Mouse (Mus musculus) limb, embryonic 12.5 days (tissue): ENCODE data around the gene Bicc1. TPM values are rescaled to one million over a fixed set of nuclear protein-coding genes. Genes with fewer than 3 reads are reported as not detected.
"Not testable (repeated sequence)": the region's sequence is repeated elsewhere in the genome, so short reads cannot be mapped to it uniquely, and the experiment has no call there.

ENCODE experiments used
- ATAC-seq: fragments of 200-750 bp; cut with Nextera tagmentation; 2 replicates; pipeline ENCODE4 v1.8.0; 2017; ENCODE audit warnings: low read depth, moderate TSS enrichment; ENCODE audit not compliant: insufficient number of reproducible peaks, insufficient read depth, low FRiP score, low TSS enrichment
- H3K27ac ChIP-seq: fragments of 300-500 bp; sonication (generic); 2 replicates; pipeline ENCODE4 v1.5.1; 2016; ENCODE audit warnings: mild to moderate bottlenecking, moderate library complexity
- H3K27me3 ChIP-seq: fragments of 300-500 bp; sonication (generic); 2 replicates; pipeline ENCODE4 v1.6.1; 2016; ENCODE audit warnings: mild to moderate bottlenecking, moderate library complexity
- H3K36me3 ChIP-seq: fragments of 300-500 bp; sonication (generic); 2 replicates; pipeline ENCODE4 v1.6.1; 2016; ENCODE audit warnings: mild to moderate bottlenecking, moderate library complexity
- H3K4me1 ChIP-seq: fragments of 300-500 bp; sonication (generic); replicated peaks from 2 replicates; pipeline ENCODE4 v1.6.1; 2016
- H3K4me2 ChIP-seq: fragments of 300-500 bp; sonication (generic); 2 replicates; pipeline ENCODE4 v1.6.1; 2016; ENCODE audit warnings: mild to moderate bottlenecking, moderate library complexity
- H3K4me3 ChIP-seq: fragments of 300-500 bp; sonication (generic); replicated peaks from 2 replicates; pipeline ENCODE4 v1.5.1; 2016; ENCODE audit warnings: mild to moderate bottlenecking
- H3K9ac ChIP-seq: fragments of 300-500 bp; sonication (generic); replicated peaks from 2 replicates; pipeline ENCODE4 v1.6.1; 2016; ENCODE audit warnings: mild to moderate bottlenecking, moderate library complexity
- H3K9me3 ChIP-seq: fragments of 300-500 bp; sonication (generic); 2 replicates; pipeline ENCODE4 v1.6.1; 2016; ENCODE audit warnings: mild to moderate bottlenecking, moderate library complexity
- WGBS: fragments of 180-500 bp; shearing (Covaris S2); methylation state at CpG from one replicate; pipeline ENCODE4 v1.1.7; 2016; 5-methylcytosine and 5-hydroxymethylcytosine counted together
- polyA plus RNA-seq: library from polyadenylated mRNA; unstranded; fragments of >200 nt; fragmentation: Nextera tagmentation; extraction: Ambion mirVana; gene quantifications from 2 replicates; pipeline ENCODE4 v1.2.1, GENCODE M21; 2016

Gene Bicc1
- polyA plus RNA-seq, 1 experiment from 2014 or later = 15.6 TPM

- H3K9me3 ChIP-seq = no peaks in the 10 kb centered on the region
- no peak overlapping the region for H3K4me2 ChIP-seq
- no peaks in the 10 kb centered on the region for H3K36me3 ChIP-seq
- H3K27me3 ChIP-seq = no peaks in the 10 kb centered on the region
- H3K4me1 ChIP-seq = peaks cover 27% of the 10 kb centered on the region
- H3K9ac ChIP-seq = no peak overlapping the region
- no peak for ATAC-seq
- no peak overlapping the region for H3K27ac ChIP-seq
- 36% methylated on average over 8 of the region's 8 CpGs for WGBS
- no peak overlapping the region for H3K4me3 ChIP-seq
Measured at GRCm38 (mm10) chr10:70964706-70965105, 194.8 kb downstream of the Bicc1 start.

- peaks cover 17% of the 10 kb centered on the region for H3K4me1 ChIP-seq
- WGBS = 58% methylated on average over 8 of the region's 8 CpGs
- ATAC-seq = no peak
- no peaks in the 10 kb centered on the region for H3K9me3 ChIP-seq
- H3K4me3 ChIP-seq = no peak overlapping the region
- no peaks in the 10 kb centered on the region for H3K27me3 ChIP-seq
- no peaks in the 10 kb centered on the region for H3K36me3 ChIP-seq
- H3K9ac ChIP-seq = no peak overlapping the region
- H3K27ac ChIP-seq = no peak overlapping the region
- no peak overlapping the region for H3K4me2 ChIP-seq
Measured at GRCm38 (mm10) chr10:70963599-70964193, 195.8 kb downstream of the Bicc1 start.

GRCm38 (mm10) chr10:70961641-70962040 lies 197.9 kb downstream of the Bicc1 start:
- no peak overlapping the region for H3K4me2 ChIP-seq
- no peak overlapping the region for H3K27ac ChIP-seq
- H3K4me3 ChIP-seq = no peak overlapping the region
- no peak overlapping the region for H3K9ac ChIP-seq
- WGBS = 87% methylated on average over 8 of the region's 8 CpGs
- H3K4me1 ChIP-seq = peaks cover 1% of the 10 kb centered on the region; the same call in 1 of the 2 replicates
- H3K27me3 ChIP-seq = no peaks in the 10 kb centered on the region
- ATAC-seq = no peak
- H3K36me3 ChIP-seq = peaks cover 7% of the 10 kb centered on the region
- no peaks in the 10 kb centered on the region for H3K9me3 ChIP-seq

- WGBS = 97% methylated on average over 6 of the region's 6 CpGs
- not testable (repeated sequence) for H3K4me2 ChIP-seq, H3K4me3 ChIP-seq, H3K27me3 ChIP-seq, H3K9me3 ChIP-seq, H3K9ac ChIP-seq, H3K27ac ChIP-seq, H3K4me1 ChIP-seq, ATAC-seq
- peaks cover 16% of the 10 kb centered on the region for H3K36me3 ChIP-seq
Measured at GRCm38 (mm10) chr10:70960396-70960795, 199.1 kb downstream of the Bicc1 start.

- Histone ChIP-seq H3K4me1 (peaks cover 15% of the 10 kb centered on the region; the same call in 1 of the 2 replicates), H3K27me3 (no peaks in the 10 kb centered on the region), H3K4me3 (no peak overlapping the region), H3K4me2 (no peak overlapping the region), H3K9ac (no peak overlapping the region), H3K9me3 (no peaks in the 10 kb centered on the region), H3K36me3 (peaks cover 16% of the 10 kb centered on the region), H3K27ac (no peak overlapping the region; the same call in 1 of the 2 replicates)
- no peak for ATAC-seq
- 63% methylated on average over 5 of the region's 5 CpGs for WGBS
Measured at GRCm38 (mm10) chr10:70952770-70953147, 206.7 kb downstream of the Bicc1 start.

- H3K4me3 ChIP-seq = no peak overlapping the region
- 68% methylated on average over 11 of the region's 11 CpGs for WGBS
- H3K9me3 ChIP-seq = no peaks in the 10 kb centered on the region
- H3K9ac ChIP-seq = no peak overlapping the region
- peaks cover 15% of the 10 kb centered on the region; the same call in 1 of the 2 replicates for H3K4me1 ChIP-seq
- H3K27ac ChIP-seq = no peak overlapping the region; the same call in 1 of the 2 replicates
- H3K27me3 ChIP-seq = no peaks in the 10 kb centered on the region
- peak; percentile 58; the same call in 1 of the 2 replicates for ATAC-seq
- H3K4me2 ChIP-seq = no peak overlapping the region
- H3K36me3 ChIP-seq = peaks cover 15% of the 10 kb centered on the region
Measured at GRCm38 (mm10) chr10:70952056-70952769, 207.3 kb downstream of the Bicc1 start.

- Histone ChIP-seq H3K4me1 (peaks cover 15% of the 10 kb centered on the region; the same call in 1 of the 2 replicates), H3K4me3 (no peak overlapping the region), H3K27ac (no peak overlapping the region), H3K27me3 (no peaks in the 10 kb centered on the region), H3K9ac (no peak overlapping the region), H3K9me3 (no peaks in the 10 kb centered on the region), H3K36me3 (peaks cover 18% of the 10 kb centered on the region), H3K4me2 (no peak overlapping the region)
- no peak for ATAC-seq
- 49% methylated on average over 3 of the region's 3 CpGs for WGBS
Measured at GRCm38 (mm10) chr10:70950105-70950424, 209.4 kb downstream of the Bicc1 start.

GRCm38 (mm10) chr10:70949254-70950104 lies 210.0 kb downstream of the Bicc1 start:
- H3K9ac ChIP-seq = no peak overlapping the region
- no peak overlapping the region for H3K4me2 ChIP-seq
- H3K9me3 ChIP-seq = no peaks in the 10 kb centered on the region
- peaks cover 18% of the 10 kb centered on the region for H3K36me3 ChIP-seq
- WGBS = 37% methylated on average over 23 of the region's 23 CpGs
- peaks cover 15% of the 10 kb centered on the region; the same call in 1 of the 2 replicates for H3K4me1 ChIP-seq
- H3K27ac ChIP-seq = no peak overlapping the region
- no peaks in the 10 kb centered on the region for H3K27me3 ChIP-seq
- ATAC-seq = no peak
- no peak overlapping the region for H3K4me3 ChIP-seq

- Histone ChIP-seq H3K36me3 (peaks cover 23% of the 10 kb centered on the region), H3K4me2 (no peak overlapping the region), H3K4me1 (peaks cover 15% of the 10 kb centered on the region; the same call in 1 of the 2 replicates), H3K27me3 (no peaks in the 10 kb centered on the region), H3K4me3 (no peak overlapping the region), H3K9ac (no peak overlapping the region), H3K9me3 (no peaks in the 10 kb centered on the region), H3K27ac (no peak overlapping the region)
- ATAC-seq = no peak
- 90% methylated on average over 10 of the region's 10 CpGs for WGBS
Measured at GRCm38 (mm10) chr10:70948276-70948675, 211.2 kb downstream of the Bicc1 start.

- H3K36me3 ChIP-seq = peaks cover 28% of the 10 kb centered on the region
- H3K27ac ChIP-seq, H3K9me3 ChIP-seq, H3K9ac ChIP-seq, H3K4me2 ChIP-seq, ATAC-seq, H3K27me3 ChIP-seq, H3K4me3 ChIP-seq, H3K4me1 ChIP-seq: not testable (repeated sequence)
- 94% methylated on average over 13 of the region's 13 CpGs for WGBS
Measured at GRCm38 (mm10) chr10:70946121-70946520, 213.4 kb downstream of the Bicc1 start.

GRCm38 (mm10) chr10:70945076-70945475 lies 214.4 kb downstream of the Bicc1 start:
- Histone ChIP-seq H3K27me3 (no peaks in the 10 kb centered on the region), H3K4me2 (no peak overlapping the region), H3K9me3 (no peaks in the 10 kb centered on the region), H3K4me3 (no peak overlapping the region), H3K36me3 (peaks cover 31% of the 10 kb centered on the region), H3K27ac (no peak overlapping the region), H3K4me1 (0 out of 2 replicates have a peak, but pooled peaks cover 7% of the 10 kb centered on the region), H3K9ac (no peak overlapping the region)
- no peak for ATAC-seq
- 88% methylated on average over 12 of the region's 12 CpGs for WGBS
